Mouse (Mus musculus) lung, postnatal 0 days (tissue): ENCODE measurements around the gene Ndrg2. TPM values are rescaled to one million over a fixed set of nuclear protein-coding genes. Genes with fewer than 3 reads are reported as not detected.

Source experiments
- ATAC-seq: fragments of 200-750 bp; cut with Nextera tagmentation; 2 replicates; pipeline ENCODE4 v1.8.0; 2017; ENCODE audit warnings: moderate library complexity
- DNase-seq: peaks from one replicate; pipeline ENCODE4 v3.0.0-alpha.2; 2016; ENCODE audit warnings: low spot score
- H3K27ac ChIP-seq: fragments of 300-500 bp; sonication (generic); 2 replicates; pipeline ENCODE4 v1.5.1; 2014; ENCODE audit warnings: antibody characterized with exemption, mild to moderate bottlenecking, low read length, mixed read lengths
- H3K27me3 ChIP-seq: fragments of 300-500 bp; sonication (generic); replicated peaks from 2 replicates; pipeline ENCODE4 v1.6.1; 2014; ENCODE audit warnings: low read length, mixed read lengths; ENCODE audit not compliant: insufficient read depth
- H3K36me3 ChIP-seq: fragments of 300-500 bp; sonication (generic); 2 replicates; pipeline ENCODE4 v1.6.1; 2014; ENCODE audit warnings: low read length, mixed read lengths; ENCODE audit not compliant: insufficient read depth
- H3K4me1 ChIP-seq: fragments of 300-500 bp; sonication (generic); 2 replicates; pipeline ENCODE4 v1.6.1; 2014; ENCODE audit warnings: antibody characterized with exemption, low read depth, low read length, mixed read lengths; ENCODE audit not compliant: insufficient read depth
- H3K4me2 ChIP-seq: fragments of 300-500 bp; sonication (generic); replicated peaks from 2 replicates; pipeline ENCODE4 v1.6.1; 2014; ENCODE audit warnings: low read depth, mild to moderate bottlenecking, low read length, moderate library complexity, mixed read lengths
- H3K4me3 ChIP-seq: fragments of 300-500 bp; sonication (generic); 2 replicates; pipeline ENCODE4 v1.5.1; 2014; ENCODE audit warnings: low read depth, low read length
- H3K9ac ChIP-seq: fragments of 300-500 bp; sonication (generic); replicated peaks from 2 replicates; pipeline ENCODE4 v1.6.1; 2014; ENCODE audit warnings: low read depth, mild to moderate bottlenecking
- H3K9me3 ChIP-seq: fragments of 300-500 bp; sonication (generic); 2 replicates; pipeline ENCODE4 v1.6.1; 2016; ENCODE audit warnings: low read length, mixed read lengths
- CTCF ChIP-seq: IDR thresholded peaks from 2 replicates; pipeline ENCODE4 v1.5.1; 2016; ENCODE audit warnings: antibody characterized with exemption, mild to moderate bottlenecking
- EP300 ChIP-seq: IDR thresholded peaks from 2 replicates; pipeline ENCODE4 v1.6.1; 2016; ENCODE audit warnings: antibody characterized with exemption, mild to moderate bottlenecking, control low read depth
- WGBS: fragments of 180-500 bp; shearing (Covaris S2); extraction: QIAGEN DNeasy Blood & Tissue Kit; methylation state at CpG from one replicate; pipeline ENCODE4 v1.1.7; 2014; 5-methylcytosine and 5-hydroxymethylcytosine counted together
- polyA plus RNA-seq: library from polyadenylated mRNA; unstranded; fragments of >200 nt; fragmentation: Nextera tagmentation; extraction: Ambion mirVana; gene quantifications from 2 replicates; pipeline ENCODE4 v1.2.1, GENCODE M21; 2015

The Ndrg2 gene
- polyA plus RNA-seq, result 94.9 and 103 TPM in 2 replicates

- 3% methylated on average over 19 of the region's 23 CpGs for WGBS
- 0 out of 2 replicates have a peak, but pooled peaks have one; percentile 1 for TF ChIP-seq CTCF
- peak; percentile 63 for TF ChIP-seq EP300
- DNase-seq (peak; percentile 94), ATAC-seq (peak; percentile 87)
- peaks cover 8% of the 10 kb centered on the region; the same call in 1 of the 2 replicates for H3K4me1 ChIP-seq
- H3K9me3 ChIP-seq, result no peaks in the 10 kb centered on the region
- H3K4me2 ChIP-seq, result peak within 1 kb of the TSS; percentile 78
- peak within 1 kb of the TSS; percentile 74 for H3K9ac ChIP-seq
- no peaks in the 10 kb centered on the region for H3K27me3 ChIP-seq
- H3K27ac ChIP-seq, result peak within 1 kb of the TSS; percentile 94
- H3K36me3 ChIP-seq, result no peaks in the 10 kb centered on the region
- peak within 1 kb of the TSS; percentile 57 for H3K4me3 ChIP-seq
Observed at GRCm38 (mm10) chr14:51913960-51914762, at the start of gene Ndrg2. Gene Ndrg2, minus strand, starts transcription at chr14:51914158.

GRCm38 (mm10) chr14:51960316-51960715, 46.4 kb upstream of the Ndrg2 start:
- no peak for ATAC-seq
- H3K27ac ChIP-seq, result no peak overlapping the region
- no peaks in the 10 kb centered on the region for H3K36me3 ChIP-seq
- no peak overlapping the region for H3K4me2 ChIP-seq
- H3K4me3 ChIP-seq, result no peak overlapping the region
- no peak for DNase-seq
- TF ChIP-seq EP300, result no peak
- TF ChIP-seq CTCF, result no peak
- H3K9ac ChIP-seq, result no peak overlapping the region
- 67% methylated on average over 2 of the region's 2 CpGs for WGBS
- no peaks in the 10 kb centered on the region for H3K27me3 ChIP-seq
- no peaks in the 10 kb centered on the region for H3K9me3 ChIP-seq
- H3K4me1 ChIP-seq, result 0 out of 2 replicates have a peak, but pooled peaks cover 3% of the 10 kb centered on the region

GRCm38 (mm10) chr14:51943336-51943735, 29.4 kb upstream of the Ndrg2 start:
- 67% methylated on average over 6 of the region's 6 CpGs for WGBS
- no peak for DNase-seq

GRCm38 (mm10) chr14:51942236-51942635, 28.3 kb upstream of the Ndrg2 start:
- Histone ChIP-seq H3K4me1 (0 out of 2 replicates have a peak, but pooled peaks cover 2% of the 10 kb centered on the region), H3K4me3 (no peak overlapping the region), H3K27me3 (no peaks in the 10 kb centered on the region), H3K36me3 (no peaks in the 10 kb centered on the region), H3K4me2 (no peak overlapping the region), H3K9ac (no peak overlapping the region), H3K9me3 (no peaks in the 10 kb centered on the region), H3K27ac (no peak overlapping the region)
- ATAC-seq, result no peak
- no peak for DNase-seq
- TF ChIP-seq EP300 (no peak), CTCF (no peak)
- 39% methylated on average over 7 of the region's 7 CpGs for WGBS

More at GRCm38 (mm10) chr14:51943336-51943735, 29.4 kb upstream of the Ndrg2 start:
- TF ChIP-seq EP300 (no peak), CTCF (no peak)
- no peak overlapping the region for H3K27ac ChIP-seq
- no peak overlapping the region for H3K9ac ChIP-seq
- no peak overlapping the region for H3K4me2 ChIP-seq
- H3K36me3 ChIP-seq, result no peaks in the 10 kb centered on the region
- H3K4me1 ChIP-seq, result 0 out of 2 replicates have a peak, but pooled peaks cover 2% of the 10 kb centered on the region
- H3K27me3 ChIP-seq, result no peaks in the 10 kb centered on the region
- no peaks in the 10 kb centered on the region for H3K9me3 ChIP-seq
- ATAC-seq, result no peak
- no peak overlapping the region for H3K4me3 ChIP-seq

GRCm38 (mm10) chr14:51941577-51941976, 27.6 kb upstream of the Ndrg2 start:
- Histone ChIP-seq H3K4me3 (no peak overlapping the region), H3K27ac (no peak overlapping the region), H3K9me3 (no peaks in the 10 kb centered on the region), H3K9ac (no peak overlapping the region), H3K36me3 (no peaks in the 10 kb centered on the region), H3K4me2 (no peak overlapping the region), H3K27me3 (no peaks in the 10 kb centered on the region), H3K4me1 (0 out of 2 replicates have a peak, but pooled peaks cover 2% of the 10 kb centered on the region)
- WGBS, result 64% methylated on average over 9 of the region's 9 CpGs
- TF ChIP-seq CTCF (no peak), EP300 (no peak)
- DNase-seq (no peak), ATAC-seq (no peak)

- H3K4me2 ChIP-seq, result no peak overlapping the region
- ATAC-seq, result peak; percentile 49; the same call in 1 of the 2 replicates
- H3K27ac ChIP-seq, result no peak overlapping the region
- peak; percentile 42 for DNase-seq
- TF ChIP-seq EP300 (no peak), CTCF (no peak)
- H3K4me3 ChIP-seq, result no peak overlapping the region
- H3K27me3 ChIP-seq, result no peaks in the 10 kb centered on the region
- H3K36me3 ChIP-seq, result no peaks in the 10 kb centered on the region
- H3K9me3 ChIP-seq, result no peaks in the 10 kb centered on the region
- no peak overlapping the region for H3K9ac ChIP-seq
- 0 out of 2 replicates have a peak, but pooled peaks cover 2% of the 10 kb centered on the region for H3K4me1 ChIP-seq
- 44% methylated on average over 8 of the region's 8 CpGs for WGBS
Observed at GRCm38 (mm10) chr14:51940944-51941560, 27.1 kb upstream of the Ndrg2 start.
